Mouse (Mus musculus) midbrain, embryonic 11.5 days (tissue): ENCODE measurements around the gene Fcgr3. TPM values are rescaled to one million over a fixed set of nuclear protein-coding genes. Genes with fewer than 3 reads are reported as not detected.
"Not testable (repeated sequence)": the region's sequence is repeated elsewhere in the genome, so short reads cannot be mapped to it uniquely, and the experiment has no call there.

Source experiments
- ATAC-seq: fragments of 200-750 bp; cut with Nextera tagmentation; 2 replicates; pipeline ENCODE4 v1.8.0; 2017; ENCODE audit warnings: moderate TSS enrichment, moderate library complexity; ENCODE audit not compliant: low FRiP score
- DNase-seq: peaks from one replicate; pipeline ENCODE4 v3.0.0; 2015; ENCODE audit warnings: low spot score; ENCODE audit errors: missing footprints
- H3K27ac ChIP-seq: fragments of 300-500 bp; sonication (generic); 2 replicates; pipeline ENCODE4 v1.5.1; 2014; ENCODE audit warnings: low read depth, low read length
- H3K27me3 ChIP-seq: fragments of 300-500 bp; sonication (generic); 2 replicates; pipeline ENCODE4 v1.6.1; 2014; ENCODE audit warnings: mild to moderate bottlenecking, low read length, moderate library complexity, mixed read lengths; ENCODE audit not compliant: control insufficient read depth, insufficient read depth
- H3K36me3 ChIP-seq: fragments of 300-500 bp; sonication (generic); 2 replicates; pipeline ENCODE4 v1.6.1; 2014; ENCODE audit warnings: mild to moderate bottlenecking, low read length, moderate library complexity, mixed read lengths; ENCODE audit not compliant: control insufficient read depth, insufficient read depth
- H3K4me1 ChIP-seq: fragments of 300-500 bp; sonication (generic); 2 replicates; pipeline ENCODE4 v1.6.1; 2014; ENCODE audit warnings: low read length; ENCODE audit not compliant: control insufficient read depth, insufficient read depth
- H3K4me2 ChIP-seq: fragments of 300-500 bp; sonication (generic); 2 replicates; pipeline ENCODE4 v1.6.1; 2014; ENCODE audit warnings: mild to moderate bottlenecking, moderate library complexity
- H3K4me3 ChIP-seq: fragments of 300-500 bp; sonication (generic); 2 replicates; pipeline ENCODE4 v1.5.1; 2014; ENCODE audit warnings: low read depth, low read length
- H3K9ac ChIP-seq: fragments of 300-500 bp; sonication (generic); 2 replicates; pipeline ENCODE4 v1.6.1; 2014; ENCODE audit warnings: low read length
- H3K9me3 ChIP-seq: fragments of 300-500 bp; sonication (generic); 2 replicates; pipeline ENCODE4 v1.6.1; 2016; ENCODE audit warnings: low read length; ENCODE audit not compliant: control insufficient read depth
- WGBS: fragments of 180-500 bp; shearing (Covaris S2); extraction: QIAGEN DNeasy Blood & Tissue Kit; methylation state at CpG from one replicate; pipeline ENCODE4 v1.1.7; 2014; 5-methylcytosine and 5-hydroxymethylcytosine counted together
- polyA plus RNA-seq: library from polyadenylated mRNA; unstranded; fragments of >200 nt; fragmentation: Nextera tagmentation; extraction: Ambion mirVana; gene quantifications from 2 replicates; pipeline ENCODE4 v1.2.1, GENCODE M21; 2014

The Fcgr3 gene
- polyA plus RNA-seq = 8.5 and 8.6 TPM in 2 replicates

DNA sequence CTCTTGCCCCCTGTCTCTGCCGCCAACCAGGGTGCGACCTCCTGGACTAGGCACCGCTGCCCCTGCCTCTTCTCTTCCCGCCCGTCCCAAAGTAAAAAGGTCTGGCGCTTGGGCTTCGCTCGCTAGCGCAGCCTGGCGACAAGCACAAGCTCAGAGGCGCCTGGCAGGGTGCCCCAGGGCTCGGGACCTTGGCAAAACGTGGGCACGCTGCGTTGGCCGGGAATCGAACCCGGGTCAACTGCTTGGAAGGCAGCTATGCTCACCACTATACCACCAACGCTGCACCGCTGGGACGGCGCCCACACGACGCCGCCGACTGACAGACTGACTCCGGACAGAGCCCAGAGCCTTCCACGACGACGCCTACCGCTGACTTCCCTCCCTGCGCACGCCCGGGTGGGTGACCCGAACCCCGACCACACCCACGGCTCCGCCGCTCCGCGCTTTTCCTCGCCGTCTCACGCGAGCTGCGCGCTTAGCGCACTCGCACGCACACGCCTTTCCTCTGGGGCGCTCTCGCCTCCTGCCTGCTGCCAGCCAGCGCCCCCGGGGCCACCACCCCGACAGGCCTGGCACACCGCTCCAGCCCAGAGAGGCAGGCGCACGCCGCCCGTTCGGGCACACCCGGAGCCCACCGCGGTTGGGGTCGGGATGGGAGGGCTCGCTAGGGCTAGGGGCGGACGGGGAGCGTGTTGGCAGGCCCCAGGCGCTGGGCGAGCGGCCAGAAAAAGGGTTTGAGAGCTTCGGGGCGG, at the start of gene Fcgr3:
Gene Fcgr3, minus strand, starts transcription at position 445 of the 752 bp plus-strand sequence.
- peak; percentile 72 for ATAC-seq
- H3K4me1 ChIP-seq = not testable (repeated sequence)

DNA sequence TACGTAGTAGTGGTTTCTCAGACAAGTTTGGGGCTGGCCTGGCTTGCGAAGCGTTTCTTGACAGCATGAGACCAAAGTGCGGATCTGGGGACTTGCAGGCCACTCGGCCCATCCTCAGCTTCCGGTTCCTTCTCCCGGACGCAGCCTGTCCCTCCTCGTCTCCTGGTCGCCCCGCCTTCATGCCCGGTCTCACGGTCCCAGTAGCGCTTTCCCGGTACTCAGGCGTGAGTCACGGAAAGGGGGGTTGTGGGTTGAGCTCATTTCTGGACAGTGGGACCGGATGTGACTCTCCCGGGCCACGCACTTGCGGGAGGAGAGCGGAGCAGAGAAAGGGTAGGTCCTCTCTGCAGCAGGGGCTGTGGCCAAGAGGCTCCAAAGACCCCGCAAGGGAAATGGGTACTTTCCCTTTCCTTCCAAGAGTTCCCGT, 49.2 kb upstream of the Fcgr3 start, which contains the start of gene Cfap126:
Gene Cfap126, plus strand, starts transcription at position 46 of the 427 bp plus-strand sequence.
- H3K4me2 ChIP-seq = peak within 1 kb of the TSS; percentile 66
- H3K4me1 ChIP-seq = peaks cover 13% of the 10 kb centered on the region
- DNase-seq (peak; percentile 94), ATAC-seq (peak; percentile 54)
- 0% methylated on average over 24 of the region's 24 CpGs for WGBS
- H3K4me3 ChIP-seq = peak within 1 kb of the TSS; percentile 40
- no peaks in the 10 kb centered on the region for H3K9me3 ChIP-seq
- peak within 1 kb of the TSS; percentile 28 for H3K27ac ChIP-seq
- H3K27me3 ChIP-seq = no peaks in the 10 kb centered on the region
- no peaks in the 10 kb centered on the region for H3K36me3 ChIP-seq
- peak within 1 kb of the TSS; percentile 74 for H3K9ac ChIP-seq

More for the DNA sequence above, at the start of gene Fcgr3:
- H3K9ac ChIP-seq, H3K9me3 ChIP-seq, H3K27ac ChIP-seq, H3K36me3 ChIP-seq: not testable (repeated sequence)
- H3K27me3 ChIP-seq = peaks cover 29% of the 10 kb centered on the region
- peak; percentile 99 for DNase-seq
- WGBS = 1% methylated on average over 39 of the region's 75 CpGs
- peak within 1 kb of the TSS; percentile 36 for H3K4me2 ChIP-seq
- H3K4me3 ChIP-seq = peak within 1 kb of the TSS; percentile 26

DNA sequence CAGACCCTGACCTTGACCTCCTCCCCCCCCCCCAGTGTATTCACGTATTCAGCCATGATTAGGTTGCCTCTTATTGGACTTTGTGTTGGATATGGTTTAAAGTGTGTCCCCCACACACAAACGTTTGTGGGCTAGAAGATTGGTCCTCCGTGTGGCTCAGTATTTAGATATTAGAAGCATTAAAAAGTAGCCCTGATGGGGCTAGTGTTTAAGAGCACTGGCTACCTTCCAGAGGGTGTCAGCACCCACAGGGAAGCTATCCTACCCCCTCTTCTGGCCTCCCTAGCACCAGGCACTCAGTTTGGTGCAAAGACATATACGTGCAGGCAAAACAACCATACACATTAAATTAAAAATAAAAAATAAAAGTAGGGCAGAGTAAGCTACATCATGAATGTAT, 48.3 kb upstream of the Fcgr3 start:
- DNase-seq (no peak), ATAC-seq (no peak)
- peaks cover 13% of the 10 kb centered on the region for H3K4me1 ChIP-seq
- H3K4me3 ChIP-seq = no peak overlapping the region
- no peak overlapping the region for H3K4me2 ChIP-seq
- no peaks in the 10 kb centered on the region for H3K9me3 ChIP-seq
- 77% methylated on average over 4 of the region's 4 CpGs for WGBS
- H3K9ac ChIP-seq = no peak overlapping the region
- no peaks in the 10 kb centered on the region for H3K36me3 ChIP-seq
- no peaks in the 10 kb centered on the region for H3K27me3 ChIP-seq
- no peak overlapping the region for H3K27ac ChIP-seq

DNA sequence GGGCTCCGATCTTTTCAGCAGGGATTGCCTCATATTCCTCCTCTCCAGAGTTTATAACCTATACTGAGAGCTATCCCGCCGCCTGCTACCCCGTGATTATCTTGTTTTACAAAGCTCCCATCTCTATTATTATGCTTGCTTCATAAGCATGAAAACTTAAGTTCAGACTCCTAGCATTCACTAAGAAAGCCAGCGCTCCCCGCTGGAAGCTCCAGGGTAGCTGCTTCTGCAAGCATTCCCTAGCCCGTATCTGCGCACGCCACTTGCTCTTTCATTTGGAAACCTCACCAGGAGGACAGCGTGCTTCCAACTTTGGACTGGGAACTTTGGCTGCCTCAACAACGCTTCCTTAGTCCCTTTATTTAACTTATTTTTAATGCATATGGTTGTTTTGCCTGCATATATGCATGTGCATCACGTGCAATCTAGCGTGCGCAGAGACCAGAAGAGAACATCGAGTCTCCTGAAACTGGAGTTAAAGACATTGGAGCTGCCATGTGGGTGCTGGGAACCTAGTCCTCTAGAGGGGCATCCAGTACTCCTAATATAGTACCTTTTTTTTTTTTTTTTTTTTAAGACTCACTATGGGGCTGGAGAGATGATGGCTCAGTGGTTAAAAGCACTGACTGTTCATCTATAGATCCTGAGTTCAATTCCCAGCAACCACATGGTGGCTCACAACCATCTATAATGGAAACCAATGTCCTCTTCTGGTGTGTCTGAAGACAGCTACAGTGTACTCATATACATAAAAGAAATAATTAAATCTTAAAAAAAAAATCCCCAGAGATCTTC, 47.2 kb upstream of the Fcgr3 start:
- no peaks in the 10 kb centered on the region for H3K27me3 ChIP-seq
- peaks cover 13% of the 10 kb centered on the region for H3K4me1 ChIP-seq
- ATAC-seq (no peak), DNase-seq (peak; percentile 89)
- H3K9ac ChIP-seq = peak overlapping the region; percentile 34
- WGBS = 4% methylated on average over 15 of the region's 15 CpGs
- H3K27ac ChIP-seq = no peak overlapping the region
- H3K9me3 ChIP-seq = no peaks in the 10 kb centered on the region
- H3K4me3 ChIP-seq = peak overlapping the region; percentile 53
- no peaks in the 10 kb centered on the region for H3K36me3 ChIP-seq
- H3K4me2 ChIP-seq = peak overlapping the region; percentile 43

DNA sequence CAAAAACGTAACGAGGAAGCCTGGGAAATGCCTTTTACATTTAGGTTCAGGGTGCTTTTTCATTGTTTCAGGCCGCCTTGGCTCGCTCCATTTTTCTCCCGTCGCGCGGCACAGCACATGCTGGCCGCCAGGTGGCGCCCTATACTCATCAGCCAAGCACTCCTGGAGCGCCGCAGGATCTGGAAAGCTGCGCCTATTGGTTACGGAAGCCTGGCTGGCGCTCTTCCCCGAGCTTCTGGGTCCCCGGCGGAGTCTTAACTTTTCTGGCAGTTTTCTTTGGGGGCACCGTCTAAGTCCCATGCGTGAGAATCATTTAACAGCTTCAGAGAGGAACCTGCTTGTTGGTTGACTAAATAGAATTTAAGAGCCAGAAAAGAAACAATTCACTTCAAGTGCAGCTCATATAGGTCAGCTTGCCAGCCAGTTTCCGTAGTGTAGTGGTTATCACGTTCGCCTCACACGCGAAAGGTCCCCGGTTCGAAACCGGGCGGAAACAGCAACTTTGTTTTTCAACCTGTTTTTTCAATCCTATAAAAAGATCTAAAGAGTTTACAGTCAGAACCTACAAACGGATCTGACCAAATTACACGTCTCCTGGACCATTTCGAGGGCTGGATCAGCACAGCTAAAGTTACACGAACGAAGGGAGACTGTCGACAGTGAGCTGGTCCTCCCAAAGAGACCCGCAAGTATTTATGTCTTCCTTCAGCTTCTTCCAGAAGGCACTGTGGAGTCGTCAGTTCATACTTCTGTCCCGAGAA, 46.5 kb upstream of the Fcgr3 start:
- Histone ChIP-seq H3K4me3 (peak overlapping the region; percentile 53), H3K27me3 (no peaks in the 10 kb centered on the region), H3K4me1 (peaks cover 13% of the 10 kb centered on the region), H3K9me3 (no peaks in the 10 kb centered on the region), H3K36me3 (no peaks in the 10 kb centered on the region), H3K9ac (peak overlapping the region; percentile 80), H3K27ac (0 out of 2 replicates have a peak overlapping the region, but pooled peaks have one; percentile 35), H3K4me2 (peak overlapping the region; percentile 43)
- peak; percentile 88 for ATAC-seq
- peak; percentile 100 for DNase-seq
- WGBS = under 1% methylated on average over 38 of the region's 38 CpGs

DNA sequence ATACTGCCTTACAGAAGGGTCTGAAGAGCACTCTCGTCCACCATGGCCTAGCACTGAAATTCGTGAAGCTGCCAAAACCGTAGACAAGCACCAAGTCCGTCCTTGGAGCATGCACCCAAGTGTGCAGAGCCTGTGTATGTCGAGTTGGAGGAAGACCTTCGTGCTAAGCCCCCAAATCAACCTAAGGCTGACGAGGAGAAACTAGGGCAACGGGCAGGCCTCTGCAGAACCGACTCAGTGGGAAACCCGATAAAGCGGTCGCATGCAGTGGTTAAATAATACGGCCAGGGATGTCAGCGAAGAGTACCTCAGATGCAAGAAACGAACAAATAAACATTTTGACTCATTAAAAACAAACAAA, 45.9 kb upstream of the Fcgr3 start:
- Histone ChIP-seq H3K4me1 (peaks cover 13% of the 10 kb centered on the region), H3K27ac (0 out of 2 replicates have a peak overlapping the region, but pooled peaks have one; percentile 35), H3K4me3 (peak overlapping the region; percentile 53), H3K4me2 (peak overlapping the region; percentile 43), H3K27me3 (no peaks in the 10 kb centered on the region), H3K9ac (peak overlapping the region; percentile 80), H3K36me3 (no peaks in the 10 kb centered on the region), H3K9me3 (no peaks in the 10 kb centered on the region)
- DNase-seq (peak; percentile 97), ATAC-seq (peak; percentile 49)
- WGBS = 8% methylated on average over 15 of the region's 15 CpGs

DNA sequence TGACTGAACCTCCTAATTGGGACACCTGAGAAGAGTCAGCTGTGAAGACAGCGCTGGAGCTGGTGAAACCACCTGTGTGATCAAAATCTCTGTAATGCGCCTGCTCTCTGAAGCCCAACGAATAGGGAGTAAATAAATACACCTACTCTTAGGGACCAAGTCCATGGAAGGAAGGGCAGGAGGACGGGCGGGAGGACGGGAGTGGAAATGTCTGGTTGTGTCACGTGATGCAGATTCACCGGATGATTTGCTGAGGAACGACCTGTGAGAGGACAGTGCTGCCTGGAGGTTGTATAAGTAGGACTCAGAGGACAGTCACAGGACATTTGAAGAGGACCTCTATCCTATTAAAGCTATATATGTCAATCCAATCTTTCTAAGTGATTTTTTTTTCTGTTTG, 44.9 kb upstream of the Fcgr3 start:
- no peak overlapping the region for H3K4me3 ChIP-seq

DNA sequence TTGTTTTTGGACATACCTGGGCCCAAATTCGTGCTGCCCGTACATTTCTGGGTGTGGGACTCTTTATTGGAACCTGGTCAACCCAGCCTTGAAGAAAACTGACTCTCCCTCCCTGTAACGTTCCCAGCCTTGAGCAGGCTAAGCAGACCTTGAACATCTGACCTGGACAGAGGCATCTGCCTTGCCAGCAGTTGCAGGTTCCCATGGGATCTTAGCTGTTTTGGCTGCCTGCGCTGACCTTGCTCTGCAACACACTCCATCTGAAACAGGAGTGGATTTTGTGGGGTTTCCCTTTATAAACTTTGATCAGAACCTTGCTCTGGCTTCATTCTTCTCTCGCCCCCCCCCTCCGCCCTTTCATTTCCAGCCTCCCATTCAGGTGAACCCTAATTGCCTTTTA, 40.5 kb upstream of the Fcgr3 start:
- H3K9ac ChIP-seq = no peak overlapping the region
- DNase-seq = no peak
- WGBS = 65% methylated on average over 6 of the region's 6 CpGs

More for the DNA sequence above, 44.9 kb upstream of the Fcgr3 start:
- Histone ChIP-seq H3K27ac (no peak overlapping the region), H3K9ac (no peak overlapping the region), H3K9me3 (no peaks in the 10 kb centered on the region), H3K27me3 (no peaks in the 10 kb centered on the region), H3K4me2 (no peak overlapping the region), H3K4me1 (peaks cover 13% of the 10 kb centered on the region), H3K36me3 (no peaks in the 10 kb centered on the region)
- no peak for ATAC-seq
- DNase-seq = no peak
- WGBS = 32% methylated on average over 9 of the region's 9 CpGs

More for the DNA sequence above, 40.5 kb upstream of the Fcgr3 start:
- Histone ChIP-seq H3K36me3 (no peaks in the 10 kb centered on the region), H3K9me3 (no peaks in the 10 kb centered on the region), H3K4me2 (no peak overlapping the region), H3K4me1 (peaks cover 6% of the 10 kb centered on the region), H3K27me3 (no peaks in the 10 kb centered on the region), H3K27ac (no peak overlapping the region), H3K4me3 (no peak overlapping the region)
- no peak for ATAC-seq
